Mouse (Mus musculus) hindbrain, embryonic 11.5 days (tissue): ENCODE results near the gene A930004D18Rik. TPM values are rescaled to one million over a fixed set of nuclear protein-coding genes. Genes with fewer than 3 reads are reported as not detected.

Experiments
- ATAC-seq: fragments of 200-750 bp; cut with Nextera tagmentation; 2 replicates; pipeline ENCODE4 v1.8.0; 2017; ENCODE audit warnings: mild to moderate bottlenecking, moderate TSS enrichment, moderate library complexity; ENCODE audit not compliant: low FRiP score
- DNase-seq: peaks from one replicate; pipeline ENCODE4 v3.0.0-alpha.2; 2015; ENCODE audit warnings: low spot score
- H3K27ac ChIP-seq: fragments of 300-500 bp; sonication (generic); 2 replicates; pipeline ENCODE4 v1.5.1; 2014; ENCODE audit warnings: mild to moderate bottlenecking, low read depth, low read length
- H3K27me3 ChIP-seq: fragments of 300-500 bp; sonication (generic); 2 replicates; pipeline ENCODE4 v1.6.1; 2014; ENCODE audit warnings: mild to moderate bottlenecking, low read length, moderate library complexity, mixed read lengths; ENCODE audit not compliant: control insufficient read depth, insufficient read depth
- H3K36me3 ChIP-seq: fragments of 300-500 bp; sonication (generic); 2 replicates; pipeline ENCODE4 v1.6.1; 2014; ENCODE audit warnings: mild to moderate bottlenecking, low read length, moderate library complexity, mixed read lengths; ENCODE audit not compliant: control insufficient read depth, insufficient read depth
- H3K4me1 ChIP-seq: fragments of 300-500 bp; sonication (generic); replicated peaks from 2 replicates; pipeline ENCODE4 v1.6.1; 2014; ENCODE audit warnings: low read length, mixed read lengths; ENCODE audit not compliant: control insufficient read depth, insufficient read depth
- H3K4me2 ChIP-seq: fragments of 300-500 bp; sonication (generic); replicated peaks from 2 replicates; pipeline ENCODE4 v1.6.1; 2014; ENCODE audit warnings: mild to moderate bottlenecking, low read depth, low read length
- H3K4me3 ChIP-seq: fragments of 300-500 bp; sonication (generic); 2 replicates; pipeline ENCODE4 v1.5.1; 2014; ENCODE audit warnings: low read depth, low read length
- H3K9ac ChIP-seq: fragments of 300-500 bp; sonication (generic); 2 replicates; pipeline ENCODE4 v1.6.1; 2014; ENCODE audit warnings: low read depth, low read length
- H3K9me3 ChIP-seq: fragments of 300-500 bp; sonication (generic); 2 replicates; pipeline ENCODE4 v1.6.1; 2016; ENCODE audit warnings: low read length; ENCODE audit not compliant: control insufficient read depth
- whole genome bisulfite sequencing: fragments of 180-500 bp; shearing (Covaris S2); extraction: QIAGEN DNeasy Blood & Tissue Kit; methylation state at CpG from one replicate; pipeline ENCODE4 v1.1.7; 2014; 5-methylcytosine and 5-hydroxymethylcytosine counted together
- polyA plus RNA-seq: library from polyadenylated mRNA; unstranded; fragments of >200 nt; fragmentation: Nextera tagmentation; extraction: Ambion mirVana; gene quantifications from 2 replicates; pipeline ENCODE4 v1.2.1, GENCODE M21; 2014

A930004D18Rik gene
- polyA plus RNA-seq, 1 experiment from 2014 or later = 8.5 TPM

DNA sequence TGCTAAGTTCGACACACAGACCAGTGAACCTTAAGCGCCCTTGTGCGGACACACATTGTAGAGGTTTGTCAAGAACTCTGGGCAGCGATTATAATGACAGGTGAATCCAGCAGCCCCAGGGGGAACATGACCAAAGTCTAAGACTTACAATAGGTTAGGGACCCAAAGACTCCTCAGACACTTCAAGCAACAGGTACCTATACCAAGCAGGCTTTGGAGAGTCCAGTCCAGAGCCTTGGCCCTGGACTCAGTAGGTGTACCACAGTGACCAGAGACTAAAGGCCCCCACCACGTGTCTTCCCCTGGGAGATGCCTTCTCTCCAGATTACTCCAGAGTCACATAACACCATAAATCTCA is 5.0 kb downstream of the A930004D18Rik start:
- H3K9me3 ChIP-seq = no peaks in the 10 kb centered on the region
- 31% methylated on average over 5 of the region's 5 CpGs for WGBS
- no peak overlapping the region for H3K27ac ChIP-seq
- peak overlapping the region; percentile 94 for H3K9ac ChIP-seq
- H3K4me1 ChIP-seq = peaks cover 15% of the 10 kb centered on the region
- H3K27me3 ChIP-seq = no peaks in the 10 kb centered on the region
- DNase-seq = peak; percentile 54
- no peak overlapping the region for H3K4me3 ChIP-seq
- no peak for ATAC-seq
- H3K4me2 ChIP-seq = peak overlapping the region; percentile 97
- H3K36me3 ChIP-seq = no peaks in the 10 kb centered on the region

DNA sequence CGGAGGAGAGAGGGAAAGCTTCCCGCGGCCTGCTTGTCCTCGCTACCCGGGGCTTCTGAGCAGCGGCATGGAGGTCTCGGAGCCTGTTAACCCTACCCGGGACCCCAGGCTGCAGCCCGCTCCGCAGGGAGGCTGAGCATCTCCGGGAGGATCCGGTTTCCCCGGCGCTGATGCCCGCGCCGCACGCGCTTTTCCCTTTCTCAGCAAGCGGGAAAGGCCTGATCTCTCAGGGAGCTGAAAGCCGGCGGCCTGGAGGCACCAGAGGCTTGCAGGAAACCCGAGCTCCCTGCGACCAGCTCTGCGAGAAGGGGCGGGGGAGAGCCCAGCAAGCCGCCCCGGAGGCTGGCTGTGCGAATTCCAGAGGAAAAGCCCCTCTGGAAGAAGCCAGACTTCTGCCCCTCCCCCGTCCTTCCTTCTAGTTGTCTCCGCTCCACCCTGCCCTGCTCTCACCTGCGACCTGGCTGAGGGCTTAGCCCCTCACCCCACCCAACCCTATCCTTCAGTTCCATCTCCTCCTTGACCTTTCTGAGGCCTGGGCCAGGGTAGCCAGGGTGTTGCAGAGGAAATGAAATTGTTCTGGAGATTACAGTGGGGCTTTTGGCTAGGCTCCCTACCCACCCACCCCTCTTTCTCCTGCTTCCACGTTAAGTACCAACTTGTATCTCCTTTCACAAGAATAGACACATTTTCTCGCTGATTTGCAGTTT is 5.6 kb downstream of the A930004D18Rik start:
- H3K9me3 ChIP-seq = no peaks in the 10 kb centered on the region
- under 1% methylated on average over 34 of the region's 34 CpGs for WGBS
- peak overlapping the region; percentile 97 for H3K4me2 ChIP-seq
- peak overlapping the region; percentile 82 for H3K27ac ChIP-seq
- no peaks in the 10 kb centered on the region for H3K27me3 ChIP-seq
- peak overlapping the region; percentile 42 for H3K4me3 ChIP-seq
- no peaks in the 10 kb centered on the region for H3K36me3 ChIP-seq
- ATAC-seq (no peak), DNase-seq (peak; percentile 81)
- peaks cover 15% of the 10 kb centered on the region for H3K4me1 ChIP-seq
- H3K9ac ChIP-seq = peak overlapping the region; percentile 94

DNA sequence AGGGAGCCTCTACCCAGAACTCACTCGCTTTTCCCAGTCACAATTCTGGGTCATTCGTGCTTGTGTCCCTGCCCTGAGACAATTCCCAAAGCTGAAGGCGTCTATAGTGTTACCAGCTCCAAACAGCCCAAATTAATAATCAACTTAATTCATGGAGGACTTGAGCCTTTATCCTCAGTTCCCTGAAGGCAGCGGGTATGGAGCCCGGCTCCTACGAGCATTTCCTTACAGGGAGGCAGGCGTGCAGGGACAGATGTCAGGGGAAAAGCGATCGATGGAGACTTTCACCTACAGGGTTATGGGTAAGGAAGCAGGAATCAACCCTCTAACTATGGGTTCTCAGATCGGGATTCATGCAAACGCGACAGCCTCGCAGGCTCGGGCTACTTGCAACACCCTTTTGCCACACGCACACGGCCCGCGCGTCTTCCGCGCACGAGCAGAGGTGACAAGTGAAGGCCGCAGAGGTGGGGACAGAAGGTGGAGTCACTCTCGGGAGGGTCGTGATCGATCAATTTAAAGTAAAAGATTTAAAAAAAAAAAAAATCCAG is 6.2 kb downstream of the A930004D18Rik start:
- H3K9ac ChIP-seq = peak overlapping the region; percentile 94
- H3K4me1 ChIP-seq = peaks cover 15% of the 10 kb centered on the region

DNA sequence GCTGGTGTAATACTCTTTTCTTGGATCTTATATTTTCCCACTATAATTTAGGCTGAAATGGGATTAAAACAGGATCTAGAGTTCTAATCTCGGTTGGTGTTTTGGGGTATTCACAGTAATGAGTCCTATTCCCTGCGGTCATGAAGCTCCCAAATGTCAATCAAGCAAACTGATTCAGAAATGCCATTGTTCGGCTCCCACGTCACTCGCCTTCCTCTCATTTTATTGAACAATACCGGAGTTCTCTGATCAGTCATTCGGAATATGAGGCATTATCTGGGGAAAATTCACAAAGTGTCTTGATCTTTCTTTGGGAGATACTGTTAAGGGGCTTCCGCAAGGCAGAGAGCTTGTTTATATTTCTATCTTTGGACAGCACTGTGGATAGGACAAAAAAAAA is 7.0 kb downstream of the A930004D18Rik start:
- H3K4me3 ChIP-seq = peak overlapping the region; percentile 42
- peak overlapping the region; percentile 12; the same call in 1 of the 2 replicates for H3K9ac ChIP-seq

More for the DNA sequence above, 6.2 kb downstream of the A930004D18Rik start:
- no peak for ATAC-seq
- peak overlapping the region; percentile 97 for H3K4me2 ChIP-seq
- DNase-seq = peak; percentile 73
- no peaks in the 10 kb centered on the region for H3K27me3 ChIP-seq
- H3K36me3 ChIP-seq = no peaks in the 10 kb centered on the region
- H3K27ac ChIP-seq = peak overlapping the region; percentile 82
- WGBS = under 1% methylated on average over 26 of the region's 26 CpGs
- H3K4me3 ChIP-seq = peak overlapping the region; percentile 42
- H3K9me3 ChIP-seq = no peaks in the 10 kb centered on the region

GRCm38 (mm10) chr2:18029656-18030055 is 7.9 kb downstream of the A930004D18Rik start:
- no peaks in the 10 kb centered on the region for H3K36me3 ChIP-seq
- DNase-seq (peak; percentile 45), ATAC-seq (no peak)
- peak overlapping the region; percentile 16; the same call in 1 of the 2 replicates for H3K9ac ChIP-seq
- H3K4me1 ChIP-seq = peaks cover 15% of the 10 kb centered on the region
- H3K4me3 ChIP-seq = no peak overlapping the region
- H3K4me2 ChIP-seq = peak overlapping the region; percentile 22; the same call in 1 of the 2 replicates
- H3K9me3 ChIP-seq = no peaks in the 10 kb centered on the region
- 47% methylated on average over 7 of the region's 7 CpGs for WGBS
- H3K27me3 ChIP-seq = no peaks in the 10 kb centered on the region
- peak overlapping the region; percentile 3; the same call in 1 of the 2 replicates for H3K27ac ChIP-seq

More for the DNA sequence above, 7.0 kb downstream of the A930004D18Rik start:
- H3K4me1 ChIP-seq = peaks cover 15% of the 10 kb centered on the region
- peak overlapping the region; percentile 97 for H3K4me2 ChIP-seq
- H3K27ac ChIP-seq = peak overlapping the region; percentile 82
- DNase-seq (peak; percentile 75), ATAC-seq (no peak)
- H3K9me3 ChIP-seq = no peaks in the 10 kb centered on the region
- 9% methylated on average over 8 of the region's 8 CpGs for WGBS
- no peaks in the 10 kb centered on the region for H3K36me3 ChIP-seq
- no peaks in the 10 kb centered on the region for H3K27me3 ChIP-seq

DNA sequence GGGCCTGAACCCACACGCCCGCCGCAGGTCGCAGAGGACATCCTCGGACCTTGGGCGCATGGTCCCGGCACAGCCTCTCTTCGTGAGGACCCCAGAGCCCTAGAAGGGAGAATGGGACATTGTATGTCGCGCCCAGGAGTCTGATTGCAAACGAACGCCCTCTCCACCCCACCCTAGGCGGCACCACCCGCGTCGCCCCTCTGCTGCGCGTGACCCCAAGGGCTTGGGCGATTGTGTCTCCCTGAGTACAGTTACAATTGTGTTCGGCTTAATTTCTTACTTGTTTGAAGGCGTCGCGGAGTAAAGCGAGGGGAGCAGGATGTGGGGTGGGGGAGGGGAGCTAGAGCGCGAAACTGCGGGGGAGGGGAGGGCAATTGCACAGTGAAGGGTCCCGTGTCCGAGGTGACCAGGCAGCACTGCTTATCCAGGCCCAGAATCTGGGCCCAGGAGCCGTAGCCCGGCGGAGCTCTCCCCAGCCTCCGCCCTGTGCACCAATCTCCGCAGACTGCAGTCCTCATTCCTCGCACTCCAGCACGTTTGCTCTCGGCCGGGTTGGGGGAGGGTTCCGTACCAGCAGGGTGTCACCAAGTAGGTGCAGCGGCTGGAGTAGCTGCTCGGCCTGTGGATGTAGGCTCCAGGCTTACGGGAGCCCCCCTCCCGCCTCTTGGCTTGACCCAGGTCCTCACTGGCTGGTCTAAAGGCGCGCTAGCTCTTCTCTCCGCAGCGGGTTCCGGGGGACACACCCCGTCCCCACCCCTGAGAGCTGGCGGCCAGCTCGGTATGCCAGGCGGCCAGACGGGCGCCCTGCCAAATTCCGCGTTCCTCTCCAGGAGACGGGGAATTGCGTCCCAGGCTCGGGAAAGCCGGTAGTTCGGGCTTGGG is 9.2 kb downstream of the A930004D18Rik start:
- H3K4me3 ChIP-seq = peak overlapping the region; percentile 70
- DNase-seq (peak; percentile 84), ATAC-seq (peak; percentile 65)
- no peaks in the 10 kb centered on the region for H3K27me3 ChIP-seq
- WGBS = under 1% methylated on average over 61 of the region's 61 CpGs
- H3K9me3 ChIP-seq = no peaks in the 10 kb centered on the region
- peak overlapping the region; percentile 100 for H3K27ac ChIP-seq
- H3K36me3 ChIP-seq = no peaks in the 10 kb centered on the region
- peak overlapping the region; percentile 99 for H3K9ac ChIP-seq
- peaks cover 14% of the 10 kb centered on the region for H3K4me1 ChIP-seq
- peak overlapping the region; percentile 80 for H3K4me2 ChIP-seq

DNA sequence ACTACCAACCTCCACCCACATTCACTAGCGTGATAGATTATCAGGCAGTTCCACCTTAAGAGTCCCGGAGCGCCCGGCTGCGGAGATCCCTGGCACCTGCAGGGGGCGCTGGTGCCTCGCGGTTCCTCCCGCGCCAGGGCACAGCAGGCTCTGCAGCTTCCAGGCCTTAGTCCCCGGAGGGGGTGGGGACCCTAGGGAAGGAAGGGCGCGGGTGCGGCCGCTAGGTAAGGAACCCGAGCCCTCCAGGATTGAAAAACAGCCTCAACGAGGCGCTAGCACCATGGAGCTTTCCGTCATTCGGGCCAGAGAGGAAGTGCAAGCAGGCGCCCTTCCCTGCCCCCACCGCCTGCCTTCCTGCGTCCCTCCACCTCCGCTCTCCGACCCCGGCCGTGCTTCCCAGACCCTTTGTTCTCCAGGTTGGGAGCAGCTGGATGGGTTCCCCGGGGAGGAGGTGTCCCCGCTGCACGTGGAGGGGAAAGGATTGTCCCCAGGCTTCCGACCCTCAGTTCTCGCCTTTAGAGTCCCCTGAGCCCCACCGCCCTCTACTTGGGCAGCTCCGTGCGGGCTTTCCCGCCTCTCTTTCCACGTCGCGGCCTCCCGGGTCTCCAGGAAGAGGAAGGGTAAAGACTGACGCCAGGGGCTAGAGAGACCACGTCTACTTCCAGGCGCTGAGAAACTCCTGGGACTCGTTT is 9.9 kb downstream of the A930004D18Rik start:
- Histone ChIP-seq H3K9ac (peak overlapping the region; percentile 99), H3K4me2 (peak overlapping the region; percentile 80), H3K27ac (peak overlapping the region; percentile 100), H3K27me3 (no peaks in the 10 kb centered on the region), H3K9me3 (no peaks in the 10 kb centered on the region), H3K4me1 (peaks cover 6% of the 10 kb centered on the region; the same call in 1 of the 2 replicates), H3K36me3 (no peaks in the 10 kb centered on the region), H3K4me3 (peak overlapping the region; percentile 70)
- peak; percentile 87 for ATAC-seq
- WGBS = 2% methylated on average over 41 of the region's 44 CpGs
- DNase-seq = peak; percentile 99
